Mouse (Mus musculus): Measurements from ENCODE around the gene Pax3. TPM values are rescaled to one million over a fixed set of nuclear protein-coding genes. Genes with fewer than 3 reads are reported as not detected.

The Pax3 gene
- total RNA-seq, 2 experiments from 2014 or later, result 0.88 TPM; not detected in 1

DNA sequence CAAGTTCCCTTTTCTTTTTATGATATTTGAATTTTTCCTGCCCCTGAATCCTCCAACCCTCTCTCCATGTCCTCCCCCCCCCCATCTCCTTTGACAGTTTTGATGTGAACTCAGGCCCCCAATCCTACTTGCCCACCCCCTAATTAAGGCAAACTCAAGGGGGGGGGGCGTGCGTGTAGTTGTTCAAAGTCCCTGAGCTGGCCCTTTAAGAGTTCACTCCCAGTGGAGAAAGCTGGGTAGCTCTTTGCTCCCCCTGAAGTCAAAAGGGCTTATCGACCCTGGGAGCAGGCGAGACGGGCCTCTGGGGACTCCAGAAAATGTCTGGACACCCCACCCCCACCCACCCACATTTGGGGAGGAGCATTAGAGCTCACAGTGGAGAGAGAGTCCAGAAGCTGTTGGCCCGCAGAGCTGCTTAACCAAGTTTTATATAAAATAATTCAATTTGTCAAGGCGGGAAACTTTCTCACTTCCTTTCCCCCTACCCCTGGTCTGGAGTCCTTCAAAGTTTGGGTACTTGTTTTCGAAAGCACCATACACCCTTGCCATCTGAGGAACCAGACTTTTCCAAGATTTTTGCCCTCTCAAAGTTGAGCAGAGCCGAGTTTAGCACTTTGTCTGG lies 1.5 kb upstream of the Pax3 start:
- DNase-seq, result no peak

DNA sequence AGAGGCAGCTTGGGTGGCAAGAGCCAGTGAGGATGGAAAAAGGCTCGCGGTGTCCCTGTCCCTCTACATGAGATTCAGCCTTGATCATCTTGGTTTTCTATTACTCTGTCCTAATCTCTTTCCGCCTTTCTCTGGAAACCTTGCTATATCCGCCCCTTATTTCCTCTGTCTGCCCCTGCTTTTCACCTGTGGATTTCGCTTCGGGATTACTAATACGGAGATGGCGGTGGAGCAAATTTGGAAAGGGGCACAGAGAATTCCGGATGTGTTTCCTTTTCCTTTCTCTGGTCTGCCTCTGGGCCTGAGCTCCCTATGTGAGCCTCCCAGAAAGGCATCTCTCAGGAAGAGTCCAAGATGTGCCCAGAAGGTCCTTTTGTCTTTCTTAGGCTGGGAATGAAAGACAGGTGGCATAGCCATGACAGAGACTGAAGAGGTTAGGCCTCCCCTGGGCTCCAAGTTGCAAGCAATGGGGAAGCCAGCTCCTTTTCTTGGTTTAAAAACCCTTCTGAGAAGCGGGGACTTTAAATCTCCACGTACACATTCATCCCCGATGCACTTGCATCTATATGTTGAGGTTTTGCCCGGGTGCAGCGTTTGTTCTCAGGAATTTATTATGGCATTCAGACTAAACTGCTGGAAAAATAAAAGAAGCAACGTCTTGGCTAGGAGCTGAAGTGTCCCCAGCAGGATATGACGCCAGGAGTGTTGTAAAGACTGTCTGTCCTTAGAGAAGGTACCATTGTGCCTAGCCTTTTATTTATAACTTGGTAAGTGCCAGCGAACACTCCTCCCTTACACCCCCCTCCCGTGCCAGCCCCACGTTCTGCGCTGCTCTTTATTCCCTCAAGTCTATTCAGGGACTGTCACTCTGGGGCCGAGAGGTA lies 659 bp upstream of the Pax3 start:
- no peak for DNase-seq

DNA sequence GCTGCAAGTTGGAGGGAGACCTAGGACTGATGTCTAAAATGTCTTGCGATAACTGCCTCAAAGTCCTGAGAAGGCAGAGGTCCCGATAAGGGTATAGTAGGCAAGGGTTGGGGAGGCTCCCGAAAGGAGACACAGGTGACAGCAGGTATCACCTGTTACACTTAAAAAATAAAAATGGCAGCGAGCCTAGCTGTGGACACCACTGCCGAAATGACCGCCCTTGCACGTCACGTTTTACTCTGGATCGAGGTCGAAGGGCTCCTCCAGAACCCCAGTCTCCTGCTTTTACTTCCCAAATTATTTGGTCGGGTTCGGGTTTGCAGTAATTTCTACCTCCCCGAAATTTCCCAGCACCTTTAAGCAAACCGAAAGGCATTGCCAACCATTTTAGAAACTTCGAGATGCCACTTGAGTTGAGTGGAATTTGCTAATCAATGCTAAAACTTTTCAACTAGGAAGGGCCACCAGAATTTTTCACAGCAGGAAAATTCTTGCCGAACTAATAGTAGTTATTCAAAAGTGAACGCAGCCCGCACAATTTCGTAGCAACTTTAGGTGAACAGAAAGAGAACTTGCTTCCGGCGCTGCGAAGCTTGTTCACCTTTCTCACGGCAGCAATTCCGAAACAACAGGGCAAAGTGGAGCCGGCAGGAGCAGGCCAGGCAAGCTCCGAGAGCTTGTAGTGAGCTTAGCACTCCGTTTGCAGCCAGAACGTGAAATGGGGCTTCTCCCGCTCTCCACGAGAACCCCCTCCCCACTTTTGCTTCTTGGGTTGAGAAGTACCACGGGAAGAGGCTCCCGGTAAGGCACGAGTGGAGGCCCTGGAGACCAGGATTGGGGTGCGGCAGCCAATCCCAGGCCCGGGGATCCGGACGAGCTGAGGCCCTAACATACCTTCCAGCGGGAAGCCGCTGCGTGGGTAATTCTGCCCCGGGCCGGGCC lies 892 bp downstream of the Pax3 start:
- DNase-seq, result peak; percentile 8

DNA sequence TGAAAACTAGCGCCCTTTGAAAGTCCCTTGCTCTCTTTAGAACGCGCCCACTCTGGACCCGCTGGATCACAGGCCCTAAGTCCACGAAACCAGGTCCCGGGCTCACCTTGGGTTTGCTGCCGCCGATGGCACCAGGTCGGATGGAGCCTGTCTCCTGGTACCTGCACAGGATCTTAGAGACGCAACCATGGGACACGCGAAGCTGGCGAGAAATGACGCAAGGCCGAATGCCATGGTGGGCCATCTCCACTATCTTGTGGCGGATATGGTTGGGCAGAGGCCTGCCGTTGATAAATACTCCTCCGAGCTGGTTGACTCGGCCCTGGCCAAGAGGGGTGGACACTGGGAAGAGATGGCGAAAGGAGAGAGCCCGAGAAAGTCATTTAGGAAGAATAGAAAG lies 1.8 kb downstream of the Pax3 start:
- no peak for DNase-seq

DNA sequence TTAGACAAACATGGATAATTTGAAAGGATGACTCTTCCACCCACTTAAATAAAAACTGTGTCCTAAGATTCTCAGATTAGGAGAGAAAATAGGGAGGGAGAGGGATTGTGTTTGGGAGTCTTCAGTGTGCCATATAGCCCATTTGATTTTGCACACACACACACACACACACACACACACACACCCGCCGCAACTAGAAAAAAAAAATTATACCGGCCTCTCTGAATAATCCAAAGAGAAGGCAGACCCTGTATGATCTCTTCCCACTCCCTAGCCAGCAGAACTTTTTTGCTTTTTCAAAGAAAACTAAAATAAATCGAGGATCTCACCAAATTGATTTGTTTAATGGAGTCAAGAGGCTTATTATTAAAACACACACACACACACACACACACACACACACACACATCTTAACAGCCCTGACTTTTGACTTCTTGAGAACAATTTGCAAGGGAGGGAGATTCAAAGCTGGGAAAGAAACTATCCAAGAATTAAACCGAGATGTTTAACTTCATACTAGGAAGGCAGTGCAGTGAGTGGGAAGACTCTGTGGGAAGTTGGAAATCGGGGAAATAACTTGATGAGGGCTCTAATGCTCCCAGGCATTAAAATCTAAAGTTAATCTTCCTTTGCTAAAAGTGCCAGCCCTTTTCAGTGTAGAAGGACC lies 2.4 kb downstream of the Pax3 start:
- DNase-seq, result no peak

DNA sequence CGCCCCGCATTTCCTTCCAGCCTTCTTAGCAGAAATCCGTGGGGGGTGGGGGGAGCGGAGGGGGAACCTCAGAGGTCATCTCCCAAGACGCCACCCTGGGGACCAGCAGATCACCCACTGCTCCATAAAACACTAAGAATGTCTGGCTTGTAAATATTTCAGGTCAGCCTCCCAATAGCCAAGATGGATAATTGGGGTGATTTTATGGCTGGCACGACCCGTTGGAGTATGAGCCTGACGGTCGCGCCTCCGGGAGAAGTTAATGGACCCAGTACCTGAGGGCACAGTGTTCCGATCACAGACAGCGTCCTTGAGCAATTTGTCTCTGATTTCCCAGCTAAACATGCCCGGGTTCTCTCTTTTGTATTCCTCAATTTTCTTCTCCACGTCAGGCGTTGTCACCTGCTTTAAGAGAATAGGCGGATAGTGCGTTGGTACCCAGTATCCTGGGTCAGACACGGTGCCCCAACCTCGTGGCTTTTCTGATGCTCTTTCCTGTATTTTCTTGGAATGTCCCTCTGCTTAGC lies 3.4 kb downstream of the Pax3 start:
- DNase-seq, result no peak

DNA sequence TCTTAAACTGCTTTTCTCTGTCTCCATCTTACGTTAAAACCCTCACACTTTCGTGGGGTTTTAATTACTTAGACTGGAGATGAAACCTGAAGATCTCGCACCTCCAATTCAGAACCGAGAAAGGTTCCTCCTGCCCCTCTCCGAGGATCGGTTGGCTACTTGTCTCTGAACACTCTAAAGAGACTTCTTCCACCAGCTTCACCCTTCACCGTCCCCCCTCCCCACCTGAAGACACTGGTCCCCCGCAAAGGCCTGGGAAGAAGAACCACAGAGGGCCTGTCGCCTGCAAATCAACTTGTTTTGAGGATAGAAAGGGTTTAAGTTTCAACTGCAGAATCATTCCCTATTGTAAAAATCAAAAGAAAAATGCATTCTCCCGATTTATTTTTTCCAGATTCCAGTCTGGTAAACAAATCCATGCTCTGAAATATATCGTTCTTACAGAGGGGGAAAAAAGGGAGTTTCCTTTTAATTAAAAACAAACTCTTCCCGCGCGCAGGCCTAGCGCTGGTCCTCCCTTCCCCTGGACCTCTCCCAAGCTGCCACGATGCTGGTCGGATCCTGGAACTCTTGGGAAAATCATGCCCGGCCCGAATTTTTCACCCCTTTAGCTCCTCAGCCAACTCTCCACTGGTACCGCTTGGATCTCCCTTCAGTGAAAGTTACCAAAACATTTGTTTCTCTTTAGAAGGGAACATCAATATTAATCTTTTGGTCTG lies 4.0 kb downstream of the Pax3 start:
- DNase-seq, result no peak

DNA sequence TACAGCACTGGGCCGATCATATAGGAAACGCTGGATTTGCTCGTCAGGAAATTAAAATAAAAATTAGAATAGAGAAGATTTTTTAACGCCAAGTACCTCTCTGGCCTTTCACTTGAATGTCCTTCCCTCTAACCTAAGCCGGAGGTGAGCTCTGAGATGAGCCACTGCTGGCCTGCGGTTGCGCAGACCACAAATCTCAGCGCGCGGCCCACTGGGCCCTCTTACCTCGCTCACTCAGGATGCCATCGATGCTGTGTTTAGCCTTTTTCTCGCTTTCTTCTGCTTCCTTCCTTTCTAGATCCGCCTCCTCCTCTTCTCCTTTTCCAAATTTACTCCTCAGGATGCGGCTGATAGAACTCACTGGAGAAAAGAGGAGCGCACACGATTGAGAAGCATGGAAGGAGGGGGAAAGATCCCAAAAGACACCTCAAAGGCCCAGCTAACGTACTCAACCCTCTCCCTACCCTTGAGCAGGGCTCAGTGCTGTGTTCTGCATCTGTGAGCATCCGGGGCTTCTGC lies 4.7 kb downstream of the Pax3 start:
- no peak for DNase-seq

DNA sequence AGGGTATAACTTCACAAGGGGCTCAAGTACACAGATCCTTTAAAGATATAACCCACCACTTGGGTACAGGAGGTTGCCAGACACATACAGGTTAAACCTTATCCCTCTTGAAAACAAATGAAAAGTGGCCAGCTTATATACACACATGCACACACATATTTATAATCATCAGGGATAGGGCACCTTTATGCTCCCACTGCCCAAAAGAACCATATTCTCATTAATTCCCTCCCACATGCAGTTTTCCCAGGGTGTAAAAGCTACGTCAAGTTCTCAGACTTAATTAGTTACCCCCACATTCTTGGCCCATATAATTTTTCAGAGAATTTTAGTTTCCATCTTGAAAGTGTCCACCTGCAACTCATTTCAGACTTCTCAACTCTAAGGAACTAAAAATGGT lies 5.2 kb downstream of the Pax3 start:
- no peak for DNase-seq

DNA sequence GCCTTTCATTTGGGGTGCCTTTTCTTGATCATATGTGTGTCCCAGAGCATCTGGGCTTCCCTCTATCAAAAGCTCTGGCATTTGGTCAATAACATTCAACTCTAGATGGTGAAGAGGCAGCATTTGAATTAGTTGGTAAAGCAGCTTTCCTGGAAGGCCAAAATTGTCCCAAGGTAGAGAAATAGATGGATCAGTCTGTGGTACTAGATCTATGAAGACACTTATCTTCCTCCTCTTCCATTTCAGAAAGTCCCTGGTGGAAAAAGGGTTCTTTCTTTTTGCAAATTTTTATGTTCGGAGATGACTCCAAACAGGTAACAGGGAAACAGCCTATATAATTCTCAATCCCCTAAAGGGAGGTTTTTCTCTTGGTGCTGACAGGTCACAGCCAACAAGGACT lies 5.6 kb downstream of the Pax3 start:
- no peak for DNase-seq

DNA sequence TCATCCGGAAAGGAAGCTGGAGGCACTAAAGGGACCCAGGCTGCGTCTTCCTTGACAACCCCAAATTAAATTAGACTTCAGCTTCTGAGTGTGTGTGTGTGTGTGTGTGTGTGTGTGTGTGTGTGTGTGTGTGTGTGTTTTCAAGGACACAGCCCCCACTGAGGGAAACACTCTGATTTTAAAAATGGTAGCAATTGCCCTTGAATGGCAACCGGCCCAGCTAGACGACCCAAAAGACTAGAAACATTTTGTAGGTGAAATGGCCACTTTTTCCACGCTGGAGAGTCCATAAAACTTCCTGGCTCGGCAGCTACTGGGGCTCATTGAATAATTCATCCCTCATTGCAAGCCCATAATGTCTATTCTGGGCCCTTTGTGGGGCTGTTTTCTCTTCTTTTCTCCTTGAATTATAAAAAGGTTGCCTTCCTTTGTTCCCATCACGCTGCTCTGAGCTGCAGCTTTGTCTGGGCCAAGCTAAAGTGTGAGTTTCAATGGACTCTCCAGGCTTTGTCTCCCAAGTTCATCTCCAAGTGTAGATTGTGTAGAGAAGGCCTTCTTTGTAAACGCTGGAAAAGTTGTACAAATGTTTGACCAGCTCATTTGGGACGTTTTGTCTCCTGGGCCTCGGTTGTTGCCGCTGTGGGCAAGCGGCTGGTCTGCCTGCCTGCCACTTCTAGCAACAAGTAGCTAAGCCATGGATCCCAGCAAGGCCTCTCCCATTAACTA lies 6.4 kb downstream of the Pax3 start:
- no peak for DNase-seq

DNA sequence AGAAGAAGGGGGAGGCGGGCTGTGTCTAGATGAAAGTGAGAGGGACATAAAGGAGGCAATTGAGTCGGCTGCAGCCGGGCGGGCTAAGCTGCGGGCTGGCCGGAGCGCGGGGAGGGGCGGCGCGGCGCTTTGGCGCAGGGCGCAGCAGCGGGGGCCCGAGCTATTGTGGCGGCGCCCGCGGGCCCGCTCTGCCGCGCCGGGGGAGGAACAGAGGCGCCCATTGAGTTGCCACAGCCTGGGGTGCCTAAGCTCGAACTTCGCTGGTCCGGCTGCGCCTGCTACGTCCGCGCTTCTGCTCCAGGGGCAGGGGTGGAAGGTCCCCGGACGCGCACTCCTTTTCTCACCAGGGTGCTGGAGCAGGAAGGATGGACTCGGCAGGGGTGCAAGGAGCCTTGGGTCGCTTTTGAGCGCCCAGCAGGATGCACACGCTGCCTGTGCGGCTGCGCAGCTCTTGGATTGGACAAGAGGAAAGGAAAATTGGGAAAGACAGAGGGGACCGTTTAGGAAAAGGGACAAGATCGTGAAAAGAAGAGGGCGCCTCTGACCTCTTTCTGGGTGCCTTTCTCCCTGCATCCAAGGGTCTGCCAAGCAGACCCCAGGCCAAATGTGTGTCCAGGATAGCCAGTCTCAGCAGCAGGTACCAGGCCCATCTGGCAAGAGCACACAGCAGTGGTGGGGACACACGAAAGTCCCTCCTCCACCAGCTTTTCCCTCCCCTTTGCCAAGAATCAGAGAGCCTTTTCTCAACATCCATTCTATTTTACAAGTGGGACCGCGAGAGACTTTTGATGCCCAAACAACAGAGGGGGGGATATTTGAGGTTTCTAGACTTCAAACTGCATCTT lies 7.2 kb downstream of the Pax3 start:
- DNase-seq, result no peak

DNA sequence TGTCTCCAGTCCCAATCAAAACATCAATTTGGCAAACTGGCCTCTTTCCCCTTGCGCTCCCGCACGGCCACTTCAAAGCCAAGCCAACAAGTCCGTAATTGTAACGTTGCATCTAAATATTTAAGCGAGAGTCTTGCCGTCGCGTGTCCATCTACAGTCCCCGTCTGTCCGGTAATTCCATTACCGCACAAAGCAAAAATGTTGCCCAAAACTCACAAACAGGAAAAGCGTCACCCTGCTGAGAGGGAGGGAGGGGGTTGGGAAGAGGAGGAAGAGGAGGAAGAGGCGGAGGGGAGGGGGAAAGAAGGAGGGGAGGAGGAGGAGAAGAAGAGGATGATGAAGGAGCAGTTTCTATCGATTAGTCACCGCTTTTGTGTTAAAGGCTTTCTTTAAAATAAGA lies 7.9 kb downstream of the Pax3 start:
- no peak for DNase-seq

DNA sequence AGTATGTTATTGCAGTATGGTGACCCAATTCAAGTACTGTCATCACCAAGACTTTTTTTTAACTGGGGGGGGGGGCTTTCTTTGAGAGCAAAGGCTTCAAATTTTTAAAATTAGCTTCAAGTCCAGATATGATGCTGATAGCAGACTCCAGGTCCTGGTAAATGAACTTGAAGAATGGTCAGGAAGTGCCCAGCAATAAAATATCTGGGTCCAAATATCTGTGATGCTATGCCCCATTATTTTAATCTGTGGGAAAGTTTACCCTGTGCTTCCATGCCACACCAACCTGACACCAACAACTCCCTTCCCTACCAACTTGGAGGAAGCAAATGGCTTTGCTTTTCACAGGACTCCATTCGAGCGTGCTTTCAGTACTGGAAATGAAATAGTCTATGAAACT lies 8.6 kb downstream of the Pax3 start:
- DNase-seq, result no peak

DNA sequence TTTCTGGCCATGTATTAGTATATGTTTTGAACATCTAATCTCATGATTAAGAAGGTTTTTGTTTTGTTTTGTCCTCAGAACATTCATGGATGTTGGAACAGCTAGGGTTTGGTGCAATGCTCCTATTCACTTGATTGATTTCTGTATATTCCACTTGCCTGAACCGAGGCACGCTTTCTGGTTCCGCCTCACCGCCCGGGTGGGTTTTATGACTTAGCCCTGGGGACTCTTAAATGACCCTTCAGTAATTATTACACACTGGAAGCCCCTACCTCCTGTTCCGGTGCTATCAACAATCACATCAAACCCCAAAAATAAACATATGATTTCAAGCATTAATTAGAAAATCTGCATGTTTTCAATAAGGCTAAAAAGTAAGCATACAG lies 9.2 kb downstream of the Pax3 start:
- no peak for DNase-seq

DNA sequence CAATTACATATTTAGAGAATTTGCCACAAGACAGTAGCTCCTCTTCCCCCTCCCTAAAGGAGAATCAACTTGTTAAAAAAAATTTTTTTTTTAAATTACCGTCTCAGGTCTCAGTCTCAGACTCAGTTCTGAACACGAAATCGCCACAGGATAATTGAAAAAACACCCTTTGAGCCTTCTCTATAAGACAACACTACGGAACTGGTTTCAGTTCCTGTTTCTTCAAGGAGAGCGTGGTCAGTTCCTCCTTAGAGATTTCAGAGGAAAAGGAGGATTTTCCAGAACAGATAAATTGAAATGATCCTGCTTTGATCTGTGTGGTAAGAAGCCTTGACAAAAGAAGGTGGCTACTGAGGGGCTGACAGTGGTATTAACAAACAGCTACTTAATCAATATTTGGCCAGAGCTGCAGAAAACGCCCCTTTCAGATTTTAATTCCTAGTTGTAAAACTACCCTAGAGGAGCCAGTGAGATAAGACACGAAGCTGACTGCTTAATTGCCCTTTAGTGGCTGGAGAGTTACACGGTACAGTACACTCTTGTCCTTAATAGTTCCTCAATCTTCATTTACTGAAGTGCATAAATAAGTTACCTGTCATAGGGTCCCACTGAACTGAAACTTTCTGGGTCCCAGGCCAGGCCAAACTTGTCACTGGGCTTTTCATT lies 9.7 kb downstream of the Pax3 start:
- no peak for DNase-seq

DNA sequence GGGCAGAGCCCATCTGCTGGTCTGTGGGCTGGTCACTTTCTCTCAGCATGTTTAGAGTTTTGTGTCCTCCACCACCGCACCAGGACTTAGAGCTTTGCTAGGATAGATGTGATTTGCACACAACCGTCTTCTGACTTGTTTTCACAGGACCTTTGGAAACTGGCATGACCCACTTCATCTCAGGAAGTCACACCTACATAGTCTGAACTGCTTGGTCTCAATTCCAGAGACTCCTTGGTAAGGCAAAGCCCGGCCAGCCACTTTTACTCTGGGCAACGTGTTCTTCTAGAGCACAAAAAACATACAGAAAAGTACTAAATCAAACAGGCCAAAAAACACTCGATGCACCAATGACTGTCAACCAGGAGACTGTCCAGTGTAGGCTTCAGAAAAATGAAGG lies 14.0 kb downstream of the Pax3 start:
- no peak for DNase-seq

DNA sequence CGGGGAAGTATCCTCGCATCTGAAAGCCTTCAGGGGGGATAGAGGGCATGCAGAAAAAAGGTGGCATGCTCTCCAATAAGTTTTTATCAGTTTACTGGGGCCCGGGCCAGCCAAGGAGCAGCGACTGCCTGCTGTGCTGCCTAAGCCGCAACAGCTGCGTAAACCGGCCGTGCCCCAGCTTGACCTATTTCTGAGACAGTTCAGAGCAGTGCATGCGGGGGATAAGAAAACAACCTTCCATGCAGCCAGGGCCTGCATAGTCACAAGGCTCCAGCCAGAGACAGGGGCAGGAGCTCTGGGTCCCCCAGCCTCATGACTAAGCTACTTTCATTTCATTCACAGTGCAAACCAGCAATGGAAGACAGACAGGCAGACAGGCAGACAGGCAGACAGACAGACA lies 15.1 kb downstream of the Pax3 start:
- DNase-seq, result no peak

DNA sequence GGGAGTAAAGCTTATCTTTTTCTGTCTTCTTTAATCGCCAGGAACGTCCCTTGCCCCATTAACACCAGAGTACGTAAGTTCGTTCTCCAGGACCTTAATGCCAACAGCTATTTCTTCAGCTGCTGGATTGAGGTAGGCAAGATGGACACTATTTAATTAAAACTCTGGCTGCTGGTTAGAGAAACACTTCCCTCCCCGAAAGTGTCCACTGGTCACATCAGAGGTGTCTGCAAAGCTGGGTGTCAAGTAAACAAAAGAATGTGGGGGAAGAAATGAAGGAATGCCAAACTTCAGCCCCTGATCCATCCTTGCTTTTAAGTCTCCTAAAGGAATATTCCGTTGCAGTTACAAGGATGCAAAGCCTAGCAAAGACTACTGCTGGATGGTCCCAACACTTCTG lies 24.6 kb downstream of the Pax3 start:
- DNase-seq, result no peak

All from adrenal gland, postnatal 10 days (tissue).